In genomic region chr4:124570977-124571376, GRCm38 (mm10) we compare ENCODE assay signal across 8 mouse cellular contexts. TPM values are rescaled to one million over a fixed set of nuclear protein-coding genes. Genes with fewer than 3 reads are reported as not detected.
A peak's percentile ranks its signal among the peaks of the same experiment; 100 is the strongest.
DNase-seq lines count a peak whose midpoint lies in the region; ATAC-seq lines count a peak whose summit lies in the region.

No protein-coding gene starts in this region.

- no peak for ATAC-seq in inflammation-experienced regulatory T-cells, adult 6 months

- DNase-seq in retina, postnatal 1 day = peak; percentile 28
- no peak for DNase-seq in retina, embryonic 14.5 days (ENCODE audit: low spot score)
- DNase-seq in heart, adult 11 months = peak; percentile 98
- peak; percentile 12 to 32 for DNase-seq in kidney, postnatal 36 days
- peak; percentile 14 for DNase-seq in testis, postnatal 14 days (ENCODE audit: low spot score)
- no peak for DNase-seq in right cerebral cortex, postnatal 25 days
- DNase-seq in left cerebral cortex, adult 11 months (ENCODE audit: low spot score) = no peak

RNA-seq across cellular contexts. Expression of gene 3100002H09Rik, which starts 39.6 kb away (rescaled TPM):
- not detected for polyA plus RNA-seq in inflammation-experienced regulatory T-cells, adult 6 months (2017; shearing (Covaris generic))

Comparison
In these comparisons a context has a peak if more than half of its experiments do, and no peak if none do; other contexts are left out.
1. DNase-seq: peak in retina, postnatal 1 day (single experiment), heart, adult 11 months (single experiment), kidney, postnatal 36 days (2 of 2) and testis, postnatal 14 days (single experiment); none in retina, embryonic 14.5 days (single experiment), right cerebral cortex, postnatal 25 days (single experiment) and left cerebral cortex, adult 11 months (single experiment).